Mouse (Mus musculus) cortical plate, adult 2 months (tissue): ENCODE measurements at regions not wholly inside any gene's neighbourhood (a gene's known extent, or its start where the extent isn't known, plus 50 kb on each side); places are given as distances from the start of the nearest gene placed in this dataset.

ENCODE experiments used
- CTCF ChIP-seq: fragments of 200-500 bp; IDR thresholded peaks from 2 replicates; pipeline ENCODE4 v1.5.1; 2011; ENCODE audit warnings: mild to moderate bottlenecking, control low read depth, low read length; ENCODE audit not compliant: insufficient read depth; ENCODE audit errors: extremely low read depth
- POLR2A ChIP-seq: fragments of 200-500 bp; IDR thresholded peaks from 2 replicates; pipeline ENCODE4 v1.6.1; 2011; ENCODE audit warnings: mild to moderate bottlenecking, low read length, control low read depth; ENCODE audit not compliant: insufficient read depth; ENCODE audit errors: extremely low read depth

DNA sequence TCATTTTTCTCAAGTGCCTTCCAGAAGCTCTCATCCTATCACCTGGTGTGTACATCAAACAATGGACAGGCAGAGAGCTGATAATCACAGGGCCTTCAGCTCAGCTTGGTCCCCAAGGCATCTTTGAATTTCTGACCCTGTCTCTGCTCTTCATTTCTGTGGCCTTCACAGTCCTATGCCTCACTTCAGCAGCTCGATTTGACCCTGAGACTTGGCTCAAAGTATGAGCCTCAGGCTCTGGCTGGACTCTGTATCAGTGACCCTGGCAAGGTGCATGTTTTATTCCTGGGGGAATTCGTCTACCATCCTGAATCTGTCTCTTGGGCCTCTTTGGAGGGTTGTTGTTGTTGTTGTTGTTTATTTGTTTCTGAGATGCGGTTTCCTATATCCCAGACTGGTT, 60.6 kb upstream of the Gm10260 start:
- TF ChIP-seq CTCF (no peak), POLR2A (no peak)
